Mouse (Mus musculus) embryonic fibroblast, embryonic 13.5 days (primary cell): Measurements from ENCODE around the gene Pip5k1c.

ENCODE experiments used
- CTCF ChIP-seq: IDR thresholded peaks from 2 replicates; pipeline ENCODE4 v1.5.1; 2011; ENCODE audit warnings: mild to moderate bottlenecking, control low read depth, low read length, moderate library complexity, borderline replicate concordance; ENCODE audit not compliant: insufficient read depth
- POLR2A ChIP-seq: IDR thresholded peaks from 2 replicates; pipeline ENCODE4 v1.6.1; 2011; ENCODE audit warnings: low read depth, mild to moderate bottlenecking, control low read depth, low read length, moderate library complexity

DNA sequence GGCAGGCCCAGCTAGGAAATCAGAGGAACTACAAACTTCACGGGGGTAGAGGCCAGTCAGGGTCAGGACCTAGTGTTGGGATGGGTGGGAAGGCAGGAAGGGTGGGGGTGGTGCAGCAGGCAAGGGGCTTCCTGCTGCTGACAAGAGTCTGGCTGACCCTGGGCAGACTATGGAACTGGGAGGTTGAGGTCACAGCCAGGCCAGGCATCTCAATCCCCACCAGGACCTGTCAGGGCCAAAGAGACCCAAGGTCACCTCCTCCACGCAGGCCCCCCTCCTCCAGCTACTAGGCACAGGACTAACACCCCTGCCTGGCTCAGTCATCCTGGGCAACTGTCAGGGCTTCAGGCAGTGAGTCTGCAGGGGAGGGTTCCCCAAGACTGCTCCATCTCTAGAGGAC, 35.2 kb downstream of the Pip5k1c start:
- TF ChIP-seq POLR2A (no peak), CTCF (no peak)
